Comparison of ENCODE assay signal across 9 mouse cellular contexts in genomic region chr13:69553024-69553423, GRCm38 (mm10). TPM values are rescaled to one million over a fixed set of nuclear protein-coding genes. Genes with fewer than 3 reads are reported as not detected.
DNase-seq lines count a peak whose midpoint lies in the region; ATAC-seq and TF ChIP-seq lines count a peak whose summit lies in the region.
"Had no signal": no experiment of that assay in that cellular context is flagged by ENCODE, and none has a peak within 500 bp of the region (broad histone marks: within the 10 kb centered on the region; RNA-seq: fewer than 3 reads in every experiment).

No protein-coding gene starts in this region.

- no peaks in the 10 kb centered on the region for H3K9me3 ChIP-seq in intestine, postnatal 0 days (ENCODE audit: control insufficient read depth)
- no peaks in the 10 kb centered on the region for H3K9me3 ChIP-seq in intestine, embryonic 16.5 days (ENCODE audit: control insufficient read depth, low read length)
- H3K9me3 ChIP-seq in embryonic facial prominence, embryonic 10.5 days, result no peaks in the 10 kb centered on the region
- H3K9me3 ChIP-seq: limb, embryonic 12.5 days had no signal

- peak; percentile 71 for DNase-seq in 3T3-L1 (ENCODE audit: low read depth, low spot score)
- peak; percentile 59 for DNase-seq in embryonic facial prominence, embryonic 10.5 days (ENCODE audit: low spot score)
- no peak for DNase-seq in gastrocnemius, postnatal 36 days
- no peak for DNase-seq in spleen, postnatal 36 days (ENCODE audit: low spot score in 2 of 2)

- no peaks in the 10 kb centered on the region for H3K4me1 ChIP-seq in intestine, postnatal 0 days (replicated peaks; ENCODE audit: control insufficient read depth, insufficient read depth, low read length)
- no peaks in the 10 kb centered on the region for H3K4me1 ChIP-seq in intestine, embryonic 16.5 days (ENCODE audit: control insufficient read depth, insufficient read depth, low read length)
- H3K4me1 ChIP-seq in embryonic facial prominence, embryonic 10.5 days, result no peaks in the 10 kb centered on the region
- H3K4me1 ChIP-seq in olfactory bulb, adult 2 months (ENCODE audit: control insufficient read depth, insufficient read depth, low read length), result no peaks in the 10 kb centered on the region
- H3K4me1 ChIP-seq: limb, embryonic 12.5 days had no signal

- intact Hi-C loops in gastrocnemius, postnatal 36 days (cut with DNase I), result loop anchor here (1.0 to 5.0 kb wide), 3 partner anchors 44 to 102 kb away; partner anchors contain the start of gene Srd5a1

- H3K27me3 ChIP-seq in intestine, postnatal 0 days (replicated peaks; ENCODE audit: control insufficient read depth, insufficient read depth, low read length), result peaks cover 17% of the 10 kb centered on the region
- H3K27me3 ChIP-seq in intestine, embryonic 16.5 days (replicated peaks; ENCODE audit: control insufficient read depth, insufficient read depth, low read length), result peaks cover 8% of the 10 kb centered on the region; the same call in 1 of the 2 replicates
- H3K27me3 ChIP-seq in embryonic facial prominence, embryonic 10.5 days (replicated peaks; ENCODE audit: low read depth, poor library complexity, severe bottlenecking), result no peaks in the 10 kb centered on the region
- H3K27me3 ChIP-seq: limb, embryonic 12.5 days had no signal

- 15% methylated on average over 5 of the region's 5 CpGs for WGBS in intestine, postnatal 0 days
- WGBS in intestine, embryonic 16.5 days, result 18% methylated on average over 5 of the region's 5 CpGs
- WGBS in embryonic facial prominence, embryonic 10.5 days, result 23% methylated on average over 5 of the region's 5 CpGs
- WGBS in olfactory bulb, adult 2 months, result 19% methylated on average over 5 of the region's 5 CpGs

- H3K4me3 ChIP-seq in intestine, postnatal 0 days (ENCODE audit: low read depth, low read length), result no peak overlapping the region
- H3K4me3 ChIP-seq in intestine, embryonic 16.5 days (ENCODE audit: low read length), result no peak overlapping the region
- H3K4me3 ChIP-seq in embryonic facial prominence, embryonic 10.5 days, result no peak overlapping the region
- no peak overlapping the region for H3K4me3 ChIP-seq in olfactory bulb, adult 2 months (ENCODE audit: insufficient read depth, low read depth, low read length)
- H3K4me3 ChIP-seq: limb, embryonic 12.5 days had no signal

- no peak for TF ChIP-seq POLR2A in olfactory bulb, adult 2 months (IDR thresholded peaks at IDR 0.05; ENCODE audit: insufficient read depth, low read depth, low read length)

- no peak overlapping the region for H3K4me2 ChIP-seq in intestine, postnatal 0 days (replicated peaks; ENCODE audit: low read depth)
- no peak overlapping the region for H3K4me2 ChIP-seq in intestine, embryonic 16.5 days (ENCODE audit: low read depth, low read length)
- H3K4me2 ChIP-seq: limb, embryonic 12.5 days had no signal

- H3K36me3 ChIP-seq in intestine, postnatal 0 days (ENCODE audit: control insufficient read depth, insufficient read depth), result no peaks in the 10 kb centered on the region
- no peaks in the 10 kb centered on the region for H3K36me3 ChIP-seq in intestine, embryonic 16.5 days (ENCODE audit: control insufficient read depth, insufficient read depth, low read length)
- H3K36me3 ChIP-seq in embryonic facial prominence, embryonic 10.5 days (replicated peaks), result no peaks in the 10 kb centered on the region
- H3K36me3 ChIP-seq: limb, embryonic 12.5 days had no signal

- ATAC-seq in intestine, postnatal 0 days, result no peak
- no peak for ATAC-seq in intestine, embryonic 16.5 days
- ATAC-seq in CD4-positive, CD25-positive, alpha-beta regulatory T cell, adult 4 months, result peak; percentile 61

- H3K9ac ChIP-seq in intestine, postnatal 0 days (ENCODE audit: low read depth, low read length), result no peak overlapping the region
- H3K9ac ChIP-seq in intestine, embryonic 16.5 days (ENCODE audit: low read depth, low read length), result no peak overlapping the region
- H3K9ac ChIP-seq: limb, embryonic 12.5 days had no signal

- peak; percentile 94 for TF ChIP-seq CTCF in intestine, postnatal 0 days (IDR thresholded peaks at IDR 0.05; ENCODE audit: low read depth)
- peak; percentile 45; the same call in 1 of the 2 replicates for TF ChIP-seq CTCF in olfactory bulb, adult 2 months (IDR thresholded peaks at IDR 0.05; ENCODE audit: insufficient read depth, low read depth, low read length)

- no peak overlapping the region for H3K27ac ChIP-seq in intestine, postnatal 0 days (ENCODE audit: low read depth, low read length)
- H3K27ac ChIP-seq in intestine, embryonic 16.5 days (ENCODE audit: low read length), result no peak overlapping the region
- no peak overlapping the region for H3K27ac ChIP-seq in embryonic facial prominence, embryonic 10.5 days (replicated peaks)
- no peak overlapping the region for H3K27ac ChIP-seq in olfactory bulb, adult 2 months (ENCODE audit: insufficient read depth, low read depth, low read length)
- H3K27ac ChIP-seq: limb, embryonic 12.5 days had no signal

RNA-seq across cellular contexts. Expression of gene Tent4a, which starts 18.6 kb away (rescaled TPM):
- 2.3 and 2.7 TPM in 2 replicates for polyA plus RNA-seq in intestine, postnatal 0 days (2015; fragmentation: Nextera tagmentation; extraction: Ambion mirVana)
- polyA plus RNA-seq in intestine, embryonic 16.5 days (2015; fragmentation: Nextera tagmentation; extraction: Ambion mirVana), result 2.7 and 3.7 TPM in 2 replicates
- 1 to 10 TPM; 4.4 to 5.6 TPM for polyA plus RNA-seq in CD4-positive, CD25-positive, alpha-beta regulatory T cell, adult 4 months (2017; shearing (Covaris generic))
- 5.0 TPM in 2 replicates for polyA plus RNA-seq in embryonic facial prominence, embryonic 10.5 days (2016; fragmentation: Nextera tagmentation; extraction: Ambion mirVana)
- polyA plus RNA-seq in olfactory bulb, adult 2 months (2012; ENCODE audit: insufficient read depth, insufficient read length, low replicate concordance, missing spikeins), result not detected in 2 replicates
- 1 to 10 TPM; 5.3 to 6.5 TPM for total RNA-seq in gastrocnemius, postnatal 36 days (2021)

RNA-seq across cellular contexts. Expression of gene Nsun2, which starts 19.5 kb away (rescaled TPM):
- polyA plus RNA-seq in intestine, postnatal 0 days (2015; fragmentation: Nextera tagmentation; extraction: Ambion mirVana), result 35.0 and 38.8 TPM in 2 replicates
- 101 and 115 TPM in 2 replicates for polyA plus RNA-seq in intestine, embryonic 16.5 days (2015; fragmentation: Nextera tagmentation; extraction: Ambion mirVana)
- 10 to 100 TPM; 26.3 to 30.7 TPM for polyA plus RNA-seq in CD4-positive, CD25-positive, alpha-beta regulatory T cell, adult 4 months (2017; shearing (Covaris generic))
- 166 and 173 TPM in 2 replicates for polyA plus RNA-seq in embryonic facial prominence, embryonic 10.5 days (2016; fragmentation: Nextera tagmentation; extraction: Ambion mirVana)
- not detected in 2 replicates for polyA plus RNA-seq in olfactory bulb, adult 2 months (2012; ENCODE audit: insufficient read depth, insufficient read length, low replicate concordance, missing spikeins)
- 10 to 100 TPM; 40.7 to 41.0 TPM for total RNA-seq in gastrocnemius, postnatal 36 days (2021)

RNA-seq across cellular contexts. Expression of gene Srd5a1, which starts 58.2 kb away (rescaled TPM):
- polyA plus RNA-seq in intestine, postnatal 0 days (2015; fragmentation: Nextera tagmentation; extraction: Ambion mirVana), result 7.1 and 8.6 TPM in 2 replicates
- 17.5 and 18.1 TPM in 2 replicates for polyA plus RNA-seq in intestine, embryonic 16.5 days (2015; fragmentation: Nextera tagmentation; extraction: Ambion mirVana)
- 1 to 10 TPM in 1 of 2 experiments, under 1 TPM in 1; 0.32 to 1.9 TPM for polyA plus RNA-seq in CD4-positive, CD25-positive, alpha-beta regulatory T cell, adult 4 months (2017; shearing (Covaris generic))
- polyA plus RNA-seq in embryonic facial prominence, embryonic 10.5 days (2016; fragmentation: Nextera tagmentation; extraction: Ambion mirVana), result 29.0 TPM in 2 replicates
- not detected in 2 replicates for polyA plus RNA-seq in olfactory bulb, adult 2 months (2012; ENCODE audit: insufficient read depth, insufficient read length, low replicate concordance, missing spikeins)
- total RNA-seq in gastrocnemius, postnatal 36 days (2021), result under 1 TPM; 0.33 to 0.42 TPM

Comparison
In these comparisons a context has a peak if more than half of its experiments do, and no peak if none do; other contexts are left out.
1. DNase-seq: peak in 3T3-L1 (single experiment) and embryonic facial prominence, embryonic 10.5 days (single experiment); none in gastrocnemius, postnatal 36 days (0 of 2) and spleen, postnatal 36 days (0 of 2).